Mouse (Mus musculus): Measurements from ENCODE around the gene Tmem206.

GRCm38 (mm10) chr1:191304216-191304615 is 21.5 kb upstream of the Tmem206 start:
- TF ChIP-seq GATA1 (IDR thresholded peaks at IDR 0.05; ENCODE audit: borderline replicate concordance, low read length) (no peak), FLI1 (IDR thresholded peaks at IDR 0.05; ENCODE audit: low read length) (no peak)

Measured in megakaryocyte, embryonic 14.5 days (primary cell).